In genomic region chr7:125833471-125833870, GRCm38 (mm10) we compare ENCODE assay signal across 29 mouse cellular contexts.
DNase-seq lines count a peak whose midpoint lies in the region; ATAC-seq and TF ChIP-seq lines count a peak whose summit lies in the region.
"Had no signal": no experiment of that assay in that cellular context is flagged by ENCODE, and none has a peak within 500 bp of the region (broad histone marks: within the 10 kb centered on the region; RNA-seq: fewer than 3 reads in every experiment).

No protein-coding gene starts in this region.

- no peak for TF ChIP-seq RAD21 in CH12.LX (IDR thresholded peaks at IDR 0.05; ENCODE audit: low read depth, low read length)

- TF ChIP-seq EP300 in heart, adult 2 months (IDR thresholded peaks at IDR 0.05; ENCODE audit: insufficient read depth, low read depth, low read length): no peak
- peak; percentile 51; the same call in 1 of the 2 replicates for TF ChIP-seq EP300 in CH12.LX (IDR thresholded peaks at IDR 0.05; ENCODE audit: low read length)

- TF ChIP-seq POLR2A in heart, adult 2 months (IDR thresholded peaks at IDR 0.05; ENCODE audit: insufficient read depth, low read depth, low read length): no peak
- no peak for TF ChIP-seq POLR2A in CH12.LX (IDR thresholded peaks at IDR 0.05; ENCODE audit: low read depth, low read length)

- H3K4me1 ChIP-seq in embryonic facial prominence, embryonic 14.5 days (ENCODE audit: control insufficient read depth, insufficient read depth, low read length): peaks cover 42% of the 10 kb centered on the region
- peaks cover 36% of the 10 kb centered on the region for H3K4me1 ChIP-seq in embryonic facial prominence, embryonic 10.5 days
- H3K4me1 ChIP-seq in heart, embryonic 13.5 days: peaks cover 74% of the 10 kb centered on the region
- peaks cover 2% of the 10 kb centered on the region; the same call in 1 of the 2 replicates for H3K4me1 ChIP-seq in heart, adult 2 months (ENCODE audit: control insufficient read depth, insufficient read depth, low read length)
- peaks cover 0 to 19% of the 10 kb centered on the region in 2 experiments; a peak in 2 of 4 replicates for H3K4me1 ChIP-seq in CH12.LX (ENCODE audit: control insufficient read depth in 1 of 2, insufficient read depth in 2 of 2)

- no peaks in the 10 kb centered on the region for H3K27me3 ChIP-seq in embryonic facial prominence, embryonic 14.5 days (replicated peaks; ENCODE audit: control insufficient read depth, insufficient read depth, low read length)
- no peaks in the 10 kb centered on the region for H3K27me3 ChIP-seq in embryonic facial prominence, embryonic 10.5 days (replicated peaks; ENCODE audit: low read depth, poor library complexity, severe bottlenecking)
- H3K27me3 ChIP-seq in heart, embryonic 13.5 days (replicated peaks): no peaks in the 10 kb centered on the region
- H3K27me3 ChIP-seq in heart, adult 2 months (ENCODE audit: control insufficient read depth, insufficient read depth, low read length): no peaks in the 10 kb centered on the region
- no peaks in the 10 kb centered on the region for H3K27me3 ChIP-seq in CH12.LX (replicated peaks)
- H3K27me3 ChIP-seq: forebrain, embryonic 13.5 days; hindbrain, embryonic 13.5 days; intestine, embryonic 15.5 days; Patski had no signal

- DNase-seq in embryonic facial prominence, embryonic 14.5 days (ENCODE audit: low spot score): peak; percentile 67
- DNase-seq in embryonic facial prominence, embryonic 10.5 days (ENCODE audit: low spot score): no peak
- DNase-seq in heart, adult 2 months: no peak
- DNase-seq in CH12.LX (ENCODE audit: extremely low read depth): peak; percentile 17
- peak; percentile 47 for DNase-seq in fibroblast of lung, adult 2 months (ENCODE audit: low read depth)
- DNase-seq in frontal cortex, adult 2 months (ENCODE audit: extremely low spot score in 1 of 2, low spot score in 1 of 2): no peak
- DNase-seq: adrenal gland, adult 8-10 months; adrenal gland, postnatal 25 days; cerebellum, adult 11-12 months; cerebellum, adult 8-10 months; cerebellum, postnatal 10 days; cerebellum, postnatal 36 days; embryo, embryonic 11 days; gastrocnemius, adult 2 months; gastrocnemius, postnatal 25 days; heart, postnatal 36 days; kidney, adult 11 months; kidney, adult 8-10 months had no signal

- H3K36me3 ChIP-seq in embryonic facial prominence, embryonic 14.5 days (ENCODE audit: control insufficient read depth, insufficient read depth, low read length): 0 out of 2 replicates have a peak, but pooled peaks cover 6% of the 10 kb centered on the region
- peaks cover 13% of the 10 kb centered on the region; the same call in 1 of the 2 replicates for H3K36me3 ChIP-seq in embryonic facial prominence, embryonic 10.5 days (replicated peaks)
- peaks cover 19% of the 10 kb centered on the region for H3K36me3 ChIP-seq in heart, embryonic 13.5 days
- no peaks in the 10 kb centered on the region for H3K36me3 ChIP-seq in heart, adult 2 months (ENCODE audit: control insufficient read depth, insufficient read depth, low read length)
- H3K36me3 ChIP-seq in CH12.LX (replicated peaks in 1 of 2; ENCODE audit: control insufficient read depth in 1 of 2, insufficient read depth in 1 of 2, low read length in 1 of 2): peaks cover 0 to 4% of the 10 kb centered on the region in 2 experiments

- no peak for TF ChIP-seq CTCF in heart, adult 2 months (IDR thresholded peaks at IDR 0.05)
- no peak for TF ChIP-seq CTCF in CH12.LX (conservative IDR thresholded peaks at IDR 0.05 in 1 of 2, IDR thresholded peaks at IDR 0.05 in 1 of 2; ENCODE audit: low read depth in 2 of 2, low read length in 2 of 2)

- no peak overlapping the region for H3K4me3 ChIP-seq in embryonic facial prominence, embryonic 14.5 days (ENCODE audit: low read depth, low read length)
- H3K4me3 ChIP-seq in embryonic facial prominence, embryonic 10.5 days: no peak overlapping the region
- no peak overlapping the region for H3K4me3 ChIP-seq in heart, embryonic 13.5 days
- H3K4me3 ChIP-seq in heart, adult 2 months: no peak overlapping the region
- H3K4me3 ChIP-seq in CH12.LX (replicated peaks in 1 of 3; ENCODE audit: low read depth in 2 of 3, low read length in 2 of 3, poor library complexity in 1 of 3): no peak overlapping the region
- H3K4me3 ChIP-seq: erythroblast, embryonic 14.5 days; forebrain, embryonic 10.5 days; forebrain, embryonic 13.5 days; gastrocnemius, adult 2 months; hindbrain, embryonic 10.5 days; hindbrain, embryonic 13.5 days; intestine, embryonic 15.5 days had no signal

- H3K9ac ChIP-seq in embryonic facial prominence, embryonic 14.5 days (ENCODE audit: low read depth, low read length): no peak overlapping the region
- H3K9ac ChIP-seq in heart, embryonic 13.5 days: no peak overlapping the region
- H3K9ac ChIP-seq in heart, adult 2 months (ENCODE audit: low read depth, low read length): no peak overlapping the region
- H3K9ac ChIP-seq in CH12.LX (ENCODE audit: insufficient read depth, low read depth): no peak overlapping the region
- H3K9ac ChIP-seq: forebrain, embryonic 13.5 days; hindbrain, embryonic 13.5 days; intestine, embryonic 15.5 days had no signal

- H3K4me2 ChIP-seq in embryonic facial prominence, embryonic 14.5 days (ENCODE audit: low read depth, low read length): no peak overlapping the region
- no peak overlapping the region for H3K4me2 ChIP-seq in heart, embryonic 13.5 days
- no peak overlapping the region for H3K4me2 ChIP-seq in CH12.LX (ENCODE audit: insufficient read depth, low read depth, poor library complexity, severe bottlenecking)
- H3K4me2 ChIP-seq: forebrain, embryonic 13.5 days; hindbrain, embryonic 13.5 days; intestine, embryonic 15.5 days had no signal

- H3K79me2 ChIP-seq in heart, adult 2 months (replicated peaks; ENCODE audit: control insufficient read depth, insufficient read depth, low read length): no peaks in the 10 kb centered on the region
- H3K79me2 ChIP-seq in CH12.LX (replicated peaks; ENCODE audit: control insufficient read depth, extremely low read depth, insufficient read depth, poor library complexity, severe bottlenecking): no peaks in the 10 kb centered on the region

- H3K27ac ChIP-seq in embryonic facial prominence, embryonic 14.5 days (replicated peaks; ENCODE audit: low read depth, low read length): 0 out of 2 replicates have a peak overlapping the region, but pooled peaks have one; percentile 29
- no peak overlapping the region for H3K27ac ChIP-seq in embryonic facial prominence, embryonic 10.5 days (replicated peaks)
- peak overlapping the region; percentile 57; the same call in 1 of the 2 replicates for H3K27ac ChIP-seq in heart, embryonic 13.5 days (replicated peaks)
- H3K27ac ChIP-seq in heart, adult 2 months: no peak overlapping the region
- H3K27ac ChIP-seq in CH12.LX (ENCODE audit: insufficient read depth, low read depth): no peak overlapping the region
- H3K27ac ChIP-seq: forebrain, embryonic 10.5 days; forebrain, embryonic 13.5 days; gastrocnemius, adult 2 months; hindbrain, embryonic 10.5 days; hindbrain, embryonic 13.5 days; intestine, embryonic 15.5 days had no signal

- ATAC-seq in embryonic facial prominence, embryonic 14.5 days (ENCODE audit: low read depth): no peak
- ATAC-seq in heart, embryonic 13.5 days (ENCODE audit: extremely low read depth, insufficient number of reproducible peaks, low FRiP score, low TSS enrichment): no peak
- ATAC-seq: CD4-positive, CD25-positive, alpha-beta regulatory T cell, adult 4 months; forebrain, embryonic 13.5 days; forebrain, embryonic 16.5 days; hindbrain, embryonic 16.5 days; intestine, embryonic 15.5 days; Patski had no signal

- dilution Hi-C loops in CH12.LX (cut with MboI; ENCODE audit: extremely low pct_ligation_motif_present, extremely low pct_unique_long_range_greater_than_20kb, low sequenced_read_pairs): no loop called here

- in situ Hi-C loops in CH12.LX (cut with MboI; ENCODE audit: low pct_ligation_motif_present, low pct_unique_long_range_greater_than_20kb, low sequenced_read_pairs): no loop called here

- 72% methylated on average over 2 of the region's 2 CpGs for WGBS in embryonic facial prominence, embryonic 14.5 days
- 92% methylated on average over 2 of the region's 2 CpGs for WGBS in embryonic facial prominence, embryonic 10.5 days
- WGBS in heart, embryonic 13.5 days: 90% methylated on average over 2 of the region's 2 CpGs
- 90% methylated on average over 2 of the region's 2 CpGs for WGBS in heart, adult 2 months

- intact Hi-C loops in heart, adult 2 months (cut with DNase I): no loop called here

- no peaks in the 10 kb centered on the region for H3K9me3 ChIP-seq in embryonic facial prominence, embryonic 14.5 days (ENCODE audit: control insufficient read depth, low read length)
- no peaks in the 10 kb centered on the region for H3K9me3 ChIP-seq in embryonic facial prominence, embryonic 10.5 days
- no peaks in the 10 kb centered on the region for H3K9me3 ChIP-seq in heart, embryonic 13.5 days
- H3K9me3 ChIP-seq in CH12.LX (replicated peaks; ENCODE audit: low read length): peaks cover 2% of the 10 kb centered on the region
- H3K9me3 ChIP-seq: forebrain, embryonic 10.5 days; forebrain, embryonic 13.5 days; hindbrain, embryonic 10.5 days; hindbrain, embryonic 13.5 days; intestine, embryonic 15.5 days had no signal

TF ChIP-seq in CH12.LX, 34 proteins besides CTCF, POLR2A, EP300 and RAD21:
- TF ChIP-seq RCOR1 (conservative IDR thresholded peaks at IDR 0.05; ENCODE audit: low read depth, low read length) (no peak), MAX (IDR thresholded peaks at IDR 0.05; ENCODE audit: low read length) (no peak), ZNF384 (IDR thresholded peaks at IDR 0.05; ENCODE audit: low read depth, low read length) (peak; percentile 75), JUN (IDR thresholded peaks at IDR 0.05; ENCODE audit: insufficient read depth, low read depth, low read length) (no peak), POLR2AphosphoS2 (IDR thresholded peaks at IDR 0.05; ENCODE audit: low read depth, low read length) (no peak), PAX5 (IDR thresholded peaks at IDR 0.05; ENCODE audit: low read length) (no peak), SMC3 (IDR thresholded peaks at IDR 0.05; ENCODE audit: low read depth, low read length) (no peak), GABPA (IDR thresholded peaks at IDR 0.05; ENCODE audit: insufficient replicate concordance, low read depth, low read length) (no peak)

Comparison
In these comparisons a context has a peak if more than half of its experiments do, and no peak if none do; other contexts are left out.
1. DNase-seq: peak in embryonic facial prominence, embryonic 14.5 days (single experiment), CH12.LX (single experiment) and fibroblast of lung, adult 2 months (single experiment); none in embryonic facial prominence, embryonic 10.5 days (single experiment), heart, adult 2 months (0 of 2) and frontal cortex, adult 2 months (0 of 2).
2. H3K27ac ChIP-seq: peak in embryonic facial prominence, embryonic 14.5 days (single experiment) and heart, embryonic 13.5 days (single experiment); none in embryonic facial prominence, embryonic 10.5 days (single experiment), heart, adult 2 months (single experiment) and CH12.LX (single experiment).